Mouse (Mus musculus) C2C12 (cell line): ENCODE data around the gene Med16. TPM values are rescaled to one million over a fixed set of nuclear protein-coding genes. Genes with fewer than 3 reads are reported as not detected.

Experiments
- H3K27me3 ChIP-seq: one replicate; pipeline ENCODE4 v1.6.1; 2011; ENCODE audit not compliant: control insufficient read depth, insufficient read depth, insufficient read length
- H3K36me3 ChIP-seq: one replicate; pipeline ENCODE4 v1.6.1; 2011; ENCODE audit not compliant: control insufficient read depth, insufficient read depth
- H3K4me3 ChIP-seq: one replicate; pipeline ENCODE4 v1.5.1; 2011; ENCODE audit warnings: mild to moderate bottlenecking, control low read depth; ENCODE audit not compliant: poor library complexity, insufficient read depth, severe bottlenecking
- H3K79me2 ChIP-seq: one replicate; pipeline ENCODE4 v1.6.1; 2011; ENCODE audit not compliant: control insufficient read depth, insufficient read depth
- H3K79me3 ChIP-seq: one replicate; pipeline ENCODE4 v1.6.1; 2011; ENCODE audit warnings: low read depth, control low read depth
- H3ac ChIP-seq: one replicate; pipeline ENCODE3; 2011; ENCODE audit warnings: low read depth; ENCODE audit not compliant: control insufficient read depth, insufficient read length
- CEBPB ChIP-seq: IDR thresholded peaks from one replicate; pipeline ENCODE4 v1.6.1; 2011; ENCODE audit warnings: low read depth, mild to moderate bottlenecking, control low read depth, moderate library complexity
- CTCF ChIP-seq: IDR thresholded peaks from one replicate; pipeline ENCODE4 v1.5.1; 2011; ENCODE audit not compliant: control insufficient read depth, insufficient read depth, insufficient read length
- FOSL1 ChIP-seq: IDR thresholded peaks from one replicate; pipeline ENCODE4 v1.8.0; 2011; ENCODE audit warnings: mild to moderate bottlenecking, low read length; ENCODE audit not compliant: poor library complexity, insufficient read depth, severe bottlenecking
- MAX ChIP-seq: IDR thresholded peaks from one replicate; pipeline ENCODE4 v1.6.1; 2011; ENCODE audit warnings: mild to moderate bottlenecking, control low read depth
- MYOD1 ChIP-seq: IDR thresholded peaks from one replicate; pipeline ENCODE4 v1.6.1; 2011; ENCODE audit warnings: low read depth; ENCODE audit not compliant: control insufficient read depth, insufficient read length
- MYOG ChIP-seq: IDR thresholded peaks from one replicate; pipeline ENCODE4 v1.6.1; 2011; ENCODE audit not compliant: control insufficient read depth, insufficient read length; ENCODE audit errors: extremely low read depth
- USF1 ChIP-seq: IDR thresholded peaks from one replicate; pipeline ENCODE4 v1.6.1; 2011; ENCODE audit warnings: low read depth, mild to moderate bottlenecking, control low read depth, moderate library complexity
- polyA plus RNA-seq: library from polyadenylated mRNA; unstranded; fragments of >200 nt; fragmentation: generic; extraction: Trizol; gene quantifications from one replicate; pipeline ENCODE4 v1.2.1, GENCODE M21; 2012; ENCODE audit warnings: missing spikeins

Med16 gene
- polyA plus RNA-seq, 1 experiment, result 32.5 TPM

DNA sequence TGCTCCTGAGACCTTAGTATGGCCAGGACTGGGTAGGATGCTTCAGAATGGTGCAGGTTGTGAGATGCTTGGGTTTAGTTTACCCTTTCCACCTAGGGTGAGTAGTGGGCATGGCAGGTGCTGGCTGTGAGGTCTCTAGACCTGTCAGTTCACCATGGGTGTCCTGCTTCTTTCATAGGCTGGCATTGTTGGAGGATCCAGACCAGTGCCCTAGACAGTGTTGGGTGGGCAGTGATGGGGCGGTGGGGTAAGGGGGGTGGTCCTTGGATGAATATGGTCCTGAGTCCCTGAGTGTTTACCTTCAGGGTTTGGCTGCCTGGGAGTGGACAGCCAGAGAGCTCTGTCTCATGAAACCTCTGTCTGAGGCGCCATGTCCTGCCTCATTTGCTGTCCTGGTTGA, 50.8 kb downstream of the Med16 start:
- H3K79me3 ChIP-seq, result peaks cover 72% of the 10 kb centered on the region
- peak overlapping the region; percentile 87 for H3K4me3 ChIP-seq
- H3K36me3 ChIP-seq, result peaks cover 72% of the 10 kb centered on the region
- H3K79me2 ChIP-seq, result peaks cover 86% of the 10 kb centered on the region
- H3K27me3 ChIP-seq, result no peaks in the 10 kb centered on the region
- H3ac ChIP-seq, result peak overlapping the region; percentile 2
- TF ChIP-seq USF1 (no peak), MYOD1 (no peak), CEBPB (no peak), CTCF (no peak), MAX (no peak), MYOG (no peak), FOSL1 (no peak)

DNA sequence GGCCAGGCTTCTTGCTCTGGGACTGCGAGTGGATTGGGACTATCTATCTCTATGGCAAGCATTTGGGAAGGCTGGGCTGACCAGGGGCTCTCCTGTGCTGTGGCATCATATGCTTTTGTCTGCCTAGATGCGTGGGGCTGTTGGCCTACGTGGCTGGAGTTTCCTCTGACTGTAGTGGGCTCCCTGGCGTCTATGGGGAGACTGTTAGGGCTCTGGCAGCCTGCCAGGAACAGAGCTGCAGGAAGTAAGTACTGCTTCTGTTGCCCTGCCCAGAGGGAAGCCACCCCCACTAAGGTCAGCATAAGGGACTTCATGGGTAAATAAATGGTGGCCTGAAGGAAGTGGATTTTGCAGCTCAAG, 51.3 kb downstream of the Med16 start:
- Histone ChIP-seq H3K27me3 (no peaks in the 10 kb centered on the region), H3K36me3 (peaks cover 68% of the 10 kb centered on the region), H3ac (peak overlapping the region; percentile 81), H3K79me2 (peaks cover 88% of the 10 kb centered on the region), H3K4me3 (peak overlapping the region; percentile 87), H3K79me3 (peaks cover 75% of the 10 kb centered on the region)
- no peak for TF ChIP-seq MAX
- no peak for TF ChIP-seq CEBPB
- no peak for TF ChIP-seq USF1
- no peak for TF ChIP-seq MYOG
- no peak for TF ChIP-seq CTCF
- TF ChIP-seq MYOD1, result no peak
- TF ChIP-seq FOSL1, result no peak

DNA sequence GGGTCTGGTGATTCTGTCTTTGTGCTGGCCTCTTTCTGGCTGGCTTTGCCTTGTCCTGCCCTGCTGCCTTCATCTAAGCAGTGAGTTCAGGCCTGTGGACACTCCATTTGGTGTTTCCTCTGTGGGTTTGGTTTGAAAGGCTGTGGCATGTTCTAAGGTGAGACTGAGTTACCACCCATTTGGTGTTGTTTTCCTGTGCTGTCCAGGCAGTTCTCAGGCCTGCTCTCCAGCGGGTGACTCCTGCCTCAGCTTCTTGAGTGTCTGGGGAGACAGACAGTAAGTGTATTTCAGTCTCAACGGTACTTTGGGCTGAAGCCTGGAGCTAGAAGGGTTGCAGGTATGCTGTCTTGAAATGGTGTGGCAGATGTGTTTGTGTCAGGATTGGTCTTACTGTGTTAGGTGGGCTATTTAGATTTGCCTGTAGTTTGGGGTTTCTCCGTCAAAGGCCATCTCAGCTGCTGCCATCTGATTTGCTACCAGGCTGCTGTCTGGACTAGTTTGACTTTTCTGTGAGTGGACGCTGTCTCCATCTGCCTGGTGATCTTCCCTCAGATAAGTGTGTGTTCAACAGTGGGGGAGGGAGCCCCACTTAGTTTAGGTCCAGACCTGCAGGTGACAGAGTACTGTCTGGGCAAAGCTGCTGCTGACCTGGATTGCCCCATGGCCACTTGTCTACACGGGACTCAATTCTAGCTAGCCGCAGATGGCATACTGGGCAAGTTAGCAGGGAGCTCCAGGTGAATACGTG, 51.8 kb downstream of the Med16 start:
- Histone ChIP-seq H3K4me3 (peak overlapping the region; percentile 87), H3K27me3 (no peaks in the 10 kb centered on the region), H3K79me2 (peaks cover 88% of the 10 kb centered on the region), H3K79me3 (peaks cover 76% of the 10 kb centered on the region), H3K36me3 (peaks cover 62% of the 10 kb centered on the region), H3ac (peak overlapping the region; percentile 81)
- TF ChIP-seq MYOG (no peak), CEBPB (no peak), FOSL1 (no peak), CTCF (no peak), MAX (no peak), MYOD1 (no peak), USF1 (no peak)

DNA sequence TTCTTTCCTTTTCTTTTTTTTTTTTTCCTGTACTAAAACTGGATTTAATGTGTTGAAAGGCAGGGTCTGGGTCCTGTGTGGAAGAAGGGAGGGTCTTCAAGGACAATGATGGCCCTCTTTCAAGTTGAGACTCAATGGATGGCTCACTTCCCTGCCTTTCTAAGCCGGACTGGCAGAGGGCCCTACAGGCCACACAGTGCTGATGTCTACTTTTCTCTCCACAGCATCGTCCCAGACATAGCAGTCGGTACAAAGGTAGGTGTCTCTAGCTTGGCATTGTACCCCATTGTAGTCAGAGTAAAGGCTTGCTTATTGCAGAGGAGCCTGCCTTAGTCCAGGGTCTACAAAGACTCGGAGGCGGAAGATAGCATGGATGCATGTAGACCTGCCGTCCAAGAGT, 52.4 kb downstream of the Med16 start:
- Histone ChIP-seq H3K4me3 (peak overlapping the region; percentile 87), H3K79me3 (peaks cover 71% of the 10 kb centered on the region), H3K79me2 (peaks cover 88% of the 10 kb centered on the region), H3ac (peak overlapping the region; percentile 81), H3K27me3 (no peaks in the 10 kb centered on the region), H3K36me3 (peaks cover 56% of the 10 kb centered on the region)
- TF ChIP-seq MYOG (no peak), CTCF (no peak)

DNA sequence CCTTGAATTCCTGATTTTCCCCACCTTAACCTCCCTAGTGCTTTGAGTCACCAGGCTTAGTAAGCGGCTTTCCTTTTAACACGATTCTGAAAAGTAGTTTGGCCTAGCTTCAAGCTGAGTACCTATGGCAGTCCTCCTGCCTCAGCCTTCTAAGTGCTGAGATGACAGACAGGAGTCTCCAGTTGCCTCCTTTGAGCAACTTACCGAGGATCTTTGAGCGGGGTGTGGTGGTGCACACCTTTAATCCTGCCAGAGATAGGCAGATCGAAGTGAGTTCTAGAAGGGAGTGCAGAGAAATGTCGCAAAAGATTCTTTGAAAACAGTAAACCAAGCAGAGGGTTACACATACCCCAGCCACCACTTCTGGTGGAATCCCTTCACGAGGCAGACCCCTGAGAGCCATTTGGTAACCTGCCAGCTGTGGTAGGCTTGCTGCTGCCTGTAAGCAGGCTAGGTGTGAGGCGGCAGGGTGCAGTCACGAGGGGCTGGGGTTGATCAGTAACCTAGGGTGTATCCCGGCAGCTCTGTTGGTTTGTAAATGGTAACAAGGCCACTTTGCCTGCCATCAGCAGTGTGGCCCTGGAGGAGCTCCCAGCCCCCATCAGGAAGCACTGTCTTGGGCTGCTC, 53.1 kb downstream of the Med16 start:
- peak overlapping the region; percentile 87 for H3K4me3 ChIP-seq
- H3K36me3 ChIP-seq, result peaks cover 50% of the 10 kb centered on the region
- no peaks in the 10 kb centered on the region for H3K27me3 ChIP-seq
- H3K79me2 ChIP-seq, result peaks cover 82% of the 10 kb centered on the region
- TF ChIP-seq MAX (no peak), FOSL1 (no peak), MYOG (no peak), CEBPB (no peak), USF1 (no peak), CTCF (no peak), MYOD1 (no peak)
- H3K79me3 ChIP-seq, result peaks cover 69% of the 10 kb centered on the region
- peak overlapping the region; percentile 93 for H3ac ChIP-seq
